Mouse (Mus musculus) urinary bladder, postnatal 10 days (tissue): ENCODE measurements around the gene Glb1l2.

Experiments used
- DNase-seq: peaks from one replicate; pipeline ENCODE4 v3.0.0; 2022; ENCODE audit warnings: low spot score

The Glb1l2 gene

GRCm38 (mm10) chr9:26805935-26806666 is at the start of gene Glb1l2:
Glb1l2 (minus strand) TSS chr9:26806468.
- DNase-seq = peak; percentile 87

- DNase-seq = no peak
Observed at GRCm38 (mm10) chr9:26831089-26831488, 24.8 kb upstream of the Glb1l2 start.

GRCm38 (mm10) chr9:26819942-26820341 is 13.7 kb upstream of the Glb1l2 start:
- DNase-seq = no peak

GRCm38 (mm10) chr9:26808735-26809134 is 2.5 kb upstream of the Glb1l2 start:
- no peak for DNase-seq

GRCm38 (mm10) chr9:26804321-26804720 is 1.9 kb downstream of the Glb1l2 start:
- DNase-seq = no peak

- DNase-seq = no peak
Observed at GRCm38 (mm10) chr9:26800357-26800756, 5.9 kb downstream of the Glb1l2 start.

- no peak for DNase-seq
Observed at GRCm38 (mm10) chr9:26798731-26799130, 7.5 kb downstream of the Glb1l2 start.

GRCm38 (mm10) chr9:26798205-26798604 is 8.1 kb downstream of the Glb1l2 start:
- DNase-seq = no peak

- DNase-seq = no peak
Observed at GRCm38 (mm10) chr9:26792829-26793228, 13.4 kb downstream of the Glb1l2 start.

GRCm38 (mm10) chr9:26783414-26783975 is 22.8 kb downstream of the Glb1l2 start:
- DNase-seq = no peak

GRCm38 (mm10) chr9:26778421-26778820 is 27.8 kb downstream of the Glb1l2 start:
- no peak for DNase-seq

GRCm38 (mm10) chr9:26776122-26776902 is 30.0 kb downstream of the Glb1l2 start:
- DNase-seq = no peak

- DNase-seq = no peak
Observed at GRCm38 (mm10) chr9:26775700-26776099, 30.6 kb downstream of the Glb1l2 start.

GRCm38 (mm10) chr9:26768181-26768580 is 38.1 kb downstream of the Glb1l2 start:
- no peak for DNase-seq

- DNase-seq = no peak
Observed at GRCm38 (mm10) chr9:26762477-26762876, 43.8 kb downstream of the Glb1l2 start.

- DNase-seq = no peak
Observed at GRCm38 (mm10) chr9:26760576-26760975, 45.7 kb downstream of the Glb1l2 start.

- no peak for DNase-seq
Observed at GRCm38 (mm10) chr9:26760081-26760480, 46.2 kb downstream of the Glb1l2 start.

- DNase-seq = no peak
Observed at GRCm38 (mm10) chr9:26748893-26749292, 57.4 kb downstream of the Glb1l2 start.

GRCm38 (mm10) chr9:26747121-26747520 is 59.1 kb downstream of the Glb1l2 start:
- DNase-seq = no peak

- DNase-seq = no peak
Observed at GRCm38 (mm10) chr9:26742817-26743216, 63.5 kb downstream of the Glb1l2 start.

GRCm38 (mm10) chr9:26737116-26737515 is 69.2 kb downstream of the Glb1l2 start:
- no peak for DNase-seq

GRCm38 (mm10) chr9:26733986-26734385 is 72.3 kb downstream of the Glb1l2 start:
- no peak for DNase-seq
